Mouse (Mus musculus): Measurements from ENCODE around the gene Wnt3a.

GRCm38 (mm10) chr11:59307422-59308163, 17.0 kb upstream of the Wnt3a start:
- no peak for TF ChIP-seq POLR2A (IDR thresholded peaks at IDR 0.05; ENCODE audit: borderline replicate concordance, extremely low read depth, insufficient read depth, insufficient read length, poor library complexity, severe bottlenecking)
- peak; percentile 75 for TF ChIP-seq CTCF (IDR thresholded peaks at IDR 0.05; ENCODE audit: borderline replicate concordance, extremely low read depth, insufficient read depth, insufficient read length)

Measured in brain, embryonic 14.5 days (tissue).